Mouse (Mus musculus) CH12.LX (cell line): Measurements from ENCODE around the gene Bzw2. TPM values are rescaled to one million over a fixed set of nuclear protein-coding genes. Genes with fewer than 3 reads are reported as not detected.

Source experiments
- DNase-seq: peaks from one replicate; pipeline ENCODE4 v3.0.0-alpha.2; 2013; ENCODE audit errors: extremely low read depth
- H3K27ac ChIP-seq: 2 replicates; pipeline ENCODE4 v1.5.1; 2012; ENCODE audit warnings: low read depth, mild to moderate bottlenecking, control low read depth, moderate library complexity; ENCODE audit not compliant: insufficient read depth
- H3K27me3 ChIP-seq: replicated peaks from 2 replicates; pipeline ENCODE3; 2012; ENCODE audit warnings: inconsistent platforms
- H3K36me3 ChIP-seq, 2 experiments: replicated peaks in 1 of 2; 2 replicates each; pipeline versions ENCODE3 to v1.6.1; 2012; ENCODE audit warnings: inconsistent platforms in 1 of 2, low read length in 1 of 2, mild to moderate bottlenecking in 1 of 2, mixed read lengths in 1 of 2, moderate library complexity in 1 of 2; ENCODE audit not compliant: control insufficient read depth in 1 of 2, insufficient read depth in 1 of 2
- H3K4me1 ChIP-seq, 2 experiments: 2 replicates each; pipeline ENCODE4 v1.6.1; 2012; ENCODE audit warnings: inconsistent platforms in 1 of 2, moderate library complexity in 1 of 2; ENCODE audit not compliant: insufficient read depth in 2 of 2, control insufficient read depth in 1 of 2
- H3K4me2 ChIP-seq: 2 replicates; pipeline ENCODE4 v1.6.1; 2012; ENCODE audit warnings: low read depth, mild to moderate bottlenecking, control low read depth; ENCODE audit not compliant: poor library complexity, insufficient read depth, severe bottlenecking
- H3K4me3 ChIP-seq, 3 experiments: fragments of 150-350 bp in 1 of 3; sonication (generic) in 1 of 3; replicated peaks in 1 of 3; 2 replicates each; pipeline versions ENCODE3 to v1.5.1; 2011 to 2012; ENCODE audit warnings: low read depth in 2 of 3, low read length in 2 of 3, mild to moderate bottlenecking in 2 of 3, moderate library complexity in 2 of 3, control low read depth in 1 of 3, improper control_type of control experiment in 1 of 3, inconsistent platforms in 1 of 3, mixed read lengths in 1 of 3; ENCODE audit not compliant: poor library complexity in 1 of 3
- H3K79me2 ChIP-seq: replicated peaks from 2 replicates; pipeline ENCODE4 v1.6.1; 2012; ENCODE audit warnings: mild to moderate bottlenecking, moderate library complexity; ENCODE audit not compliant: control insufficient read depth, poor library complexity, insufficient read depth, severe bottlenecking; ENCODE audit errors: extremely low read depth
- H3K9ac ChIP-seq: 2 replicates; pipeline ENCODE4 v1.6.1; 2012; ENCODE audit warnings: low read depth, mild to moderate bottlenecking, control low read depth, moderate library complexity; ENCODE audit not compliant: insufficient read depth
- H3K9me3 ChIP-seq: replicated peaks from 2 replicates; pipeline ENCODE3; 2012; ENCODE audit warnings: low read length, inconsistent platforms, mixed read lengths
- BHLHE40 ChIP-seq: IDR thresholded peaks from 2 replicates; pipeline ENCODE4 v1.6.1; 2011; ENCODE audit warnings: mild to moderate bottlenecking, low read depth, low read length, improper control_type of control experiment
- CTCF ChIP-seq, 2 experiments: IDR thresholded peaks in 1 of 2; conservative IDR thresholded peaks in 1 of 2; 2 replicates each; pipeline ENCODE4 v1.5.1; 2011 to 2012; ENCODE audit warnings: low read depth in 2 of 2, low read length in 2 of 2, improper control_type of control experiment in 1 of 2, inconsistent platforms in 1 of 2, mild to moderate bottlenecking in 1 of 2, moderate library complexity in 1 of 2
- JUN ChIP-seq: IDR thresholded peaks from 2 replicates; pipeline ENCODE4 v1.6.1; 2011; ENCODE audit warnings: low read depth, mild to moderate bottlenecking, low read length, improper control_type of control experiment, moderate library complexity; ENCODE audit not compliant: insufficient read depth
- JUND ChIP-seq: conservative IDR thresholded peaks from 2 replicates; pipeline ENCODE4 v1.6.1; 2011; ENCODE audit warnings: low read depth, low read length, improper control_type of control experiment
- MAFK ChIP-seq: IDR thresholded peaks from 2 replicates; pipeline ENCODE4 v1.6.1; 2011; ENCODE audit warnings: low read length, improper control_type of control experiment; ENCODE audit not compliant: insufficient replicate concordance
- MEF2A ChIP-seq: IDR thresholded peaks from 2 replicates; pipeline ENCODE4 v1.6.1; 2014; ENCODE audit warnings: low read depth, mild to moderate bottlenecking, inconsistent platforms, low read length, improper control_type of control experiment, borderline replicate concordance
- RAD21 ChIP-seq: IDR thresholded peaks from 2 replicates; pipeline ENCODE4 v1.6.1; 2011; ENCODE audit warnings: low read depth, mild to moderate bottlenecking, low read length, improper control_type of control experiment, moderate library complexity
- RCOR1 ChIP-seq: conservative IDR thresholded peaks from 2 replicates; pipeline ENCODE4 v1.6.1; 2012; ENCODE audit warnings: low read depth, mild to moderate bottlenecking, inconsistent platforms, low read length, improper control_type of control experiment
- TCF12 ChIP-seq: IDR thresholded peaks from 2 replicates; pipeline ENCODE4 v1.6.1; 2014; ENCODE audit warnings: low read depth, mild to moderate bottlenecking, inconsistent platforms, low read length, improper control_type of control experiment
- dilution Hi-C: fragments of 300-500 bp; cut with MboI; formaldehyde crosslinking; loops from 2 replicates; pipeline ENCODE4 v1.14.3; 2020; ENCODE audit warnings: low sequenced_read_pairs; ENCODE audit not compliant: extremely low pct_unique_long_range_greater_than_20kb, extremely low pct_ligation_motif_present
- in situ Hi-C: fragments of 300-500 bp; cut with MboI; formaldehyde crosslinking; loops from 3 replicates; pipeline ENCODE4 v1.14.3; 2019; ENCODE audit warnings: low sequenced_read_pairs, low pct_ligation_motif_present, low pct_unique_long_range_greater_than_20kb, mixed read lengths
- polyA plus RNA-seq: library from polyadenylated mRNA; unstranded; fragments of >175 nt; gene quantifications from 2 replicates; pipeline ENCODE4 v1.2.1, GENCODE M21; 2012; ENCODE audit warnings: low read depth; ENCODE audit not compliant: insufficient read length
- total RNA-seq, 2 experiments: library from RNA; depleted of rRNA; stranded (reverse); fragments of 300-350 nt in 1 of 2; fragments of >200 nt in 1 of 2; gene quantifications; 2 replicates each; pipeline ENCODE4 v1.2.3; 2012 to 2014

Bzw2 gene
- total and polyA plus RNA-seq, 3 experiments, result 161 to 424 (median 275) TPM

DNA sequence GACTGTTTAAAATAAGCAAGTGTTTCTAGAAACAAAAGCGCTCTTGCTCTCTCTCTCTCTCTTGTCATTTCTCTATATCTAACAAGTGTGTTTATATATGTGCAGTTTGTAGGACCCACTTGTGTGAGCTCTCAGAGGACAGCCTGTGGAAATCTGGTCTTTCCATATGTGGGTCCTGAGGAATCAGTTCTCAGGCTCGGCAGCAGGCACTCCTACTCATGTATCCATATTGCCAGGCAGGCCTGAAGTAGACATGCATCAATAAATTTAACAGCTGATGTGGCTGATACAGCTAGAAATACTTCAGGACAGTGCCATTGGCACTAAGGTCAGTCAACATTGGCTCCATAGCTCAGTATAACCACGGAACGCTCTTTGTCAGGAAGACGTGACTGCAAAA, 46.8 kb downstream of the Bzw2 start:
- H3K4me3 ChIP-seq, result no peak overlapping the region
- no peaks in the 10 kb centered on the region for H3K4me1 ChIP-seq
- in situ Hi-C loops, result no loop called here
- H3K79me2 ChIP-seq, result no peaks in the 10 kb centered on the region
- no peaks in the 10 kb centered on the region for H3K27me3 ChIP-seq
- no peak overlapping the region for H3K4me2 ChIP-seq
- H3K9ac ChIP-seq, result no peak overlapping the region
- dilution Hi-C loops, result no loop called here
- peaks cover 5% of the 10 kb centered on the region for H3K9me3 ChIP-seq
- no peak for DNase-seq
- H3K27ac ChIP-seq, result no peak overlapping the region
- TF ChIP-seq MAFK (no peak), TCF12 (no peak), BHLHE40 (no peak)
- peaks cover 70 to 89% of the 10 kb centered on the region in 2 experiments for H3K36me3 ChIP-seq

- TF ChIP-seq JUND (no peak), RAD21 (no peak), RCOR1 (no peak)
- no peak overlapping the region for H3K4me3 ChIP-seq
- H3K4me1 ChIP-seq, result no peaks in the 10 kb centered on the region
- H3K4me2 ChIP-seq, result no peak overlapping the region
- H3K9ac ChIP-seq, result no peak overlapping the region
- peaks cover 71 to 87% of the 10 kb centered on the region in 2 experiments for H3K36me3 ChIP-seq
- H3K9me3 ChIP-seq, result peaks cover 5% of the 10 kb centered on the region
- H3K79me2 ChIP-seq, result no peaks in the 10 kb centered on the region
- no peak for DNase-seq
- H3K27me3 ChIP-seq, result no peaks in the 10 kb centered on the region
- dilution Hi-C loops (no loop called here), in situ Hi-C loops (no loop called here)
- no peak overlapping the region for H3K27ac ChIP-seq
Observed at GRCm38 (mm10) chr12:36110457-36110856, 47.4 kb downstream of the Bzw2 start.

GRCm38 (mm10) chr12:36108442-36108841, 49.4 kb downstream of the Bzw2 start:
- in situ Hi-C loops, result no loop called here
- no peak for DNase-seq

More at GRCm38 (mm10) chr12:36108442-36108841, 49.4 kb downstream of the Bzw2 start:
- no peak overlapping the region for H3K9ac ChIP-seq
- no peak overlapping the region for H3K27ac ChIP-seq
- TF ChIP-seq JUN (no peak), CTCF (conservative IDR thresholded peaks at IDR 0.05 in 1 of 2, IDR thresholded peaks at IDR 0.05 in 1 of 2; ENCODE audit: low read depth in 2 of 2, low read length in 2 of 2) (0 out of 4 replicates have a peak, but pooled peaks of 1 of the 2 experiments have one; percentile 26), RAD21 (peak; percentile 12), MEF2A (no peak)
- no peaks in the 10 kb centered on the region for H3K27me3 ChIP-seq
- no peak overlapping the region for H3K4me2 ChIP-seq
- no peak overlapping the region for H3K4me3 ChIP-seq
- peaks cover 5% of the 10 kb centered on the region for H3K9me3 ChIP-seq
- peaks cover 72 to 80% of the 10 kb centered on the region in 2 experiments for H3K36me3 ChIP-seq
- no peaks in the 10 kb centered on the region for H3K79me2 ChIP-seq
- dilution Hi-C loops, result no loop called here
- no peaks in the 10 kb centered on the region for H3K4me1 ChIP-seq
